Mouse (Mus musculus) embryonic facial prominence, embryonic 15.5 days (tissue): ENCODE measurements around the gene Maml2. TPM values are rescaled to one million over a fixed set of nuclear protein-coding genes. Genes with fewer than 3 reads are reported as not detected.

Experiments
- ATAC-seq: fragments of 200-750 bp; cut with Nextera tagmentation; 2 replicates; pipeline ENCODE4 v1.8.0; 2017; ENCODE audit warnings: low read depth, moderate TSS enrichment; ENCODE audit not compliant: insufficient number of reproducible peaks, low FRiP score, low TSS enrichment
- H3K27ac ChIP-seq: fragments of 300-500 bp; sonication (generic); replicated peaks from 2 replicates; pipeline ENCODE4 v1.5.1; 2015; ENCODE audit warnings: mild to moderate bottlenecking, inconsistent platforms
- H3K27me3 ChIP-seq: fragments of 300-500 bp; sonication (generic); 2 replicates; pipeline ENCODE4 v1.6.1; 2015; ENCODE audit warnings: inconsistent platforms
- H3K36me3 ChIP-seq: fragments of 300-500 bp; sonication (generic); 2 replicates; pipeline ENCODE4 v1.6.1; 2015; ENCODE audit warnings: mild to moderate bottlenecking, inconsistent platforms
- H3K4me1 ChIP-seq: fragments of 300-500 bp; sonication (generic); 2 replicates; pipeline ENCODE4 v1.6.1; 2015; ENCODE audit warnings: inconsistent platforms
- H3K4me2 ChIP-seq: fragments of 300-500 bp; sonication (generic); replicated peaks from 2 replicates; pipeline ENCODE4 v1.6.1; 2015; ENCODE audit warnings: mild to moderate bottlenecking, inconsistent platforms
- H3K4me3 ChIP-seq: fragments of 300-500 bp; sonication (generic); replicated peaks from 2 replicates; pipeline ENCODE4 v1.5.1; 2015; ENCODE audit warnings: mild to moderate bottlenecking, inconsistent platforms
- H3K9ac ChIP-seq: fragments of 300-500 bp; sonication (generic); 2 replicates; pipeline ENCODE4 v1.6.1; 2015; ENCODE audit warnings: inconsistent platforms
- H3K9me3 ChIP-seq: fragments of 300-500 bp; sonication (generic); replicated peaks from 2 replicates; pipeline ENCODE4 v1.6.1; 2016; ENCODE audit warnings: inconsistent platforms
- WGBS: fragments of 180-500 bp; shearing (Covaris S2); methylation state at CpG from one replicate; pipeline ENCODE4 v1.1.7; 2015; 5-methylcytosine and 5-hydroxymethylcytosine counted together
- polyA plus RNA-seq: library from polyadenylated mRNA; unstranded; fragments of >200 nt; fragmentation: Nextera tagmentation; extraction: Ambion mirVana; gene quantifications from 2 replicates; pipeline ENCODE4 v1.2.1, GENCODE M21; 2015

Gene Maml2
- polyA plus RNA-seq: 11.7 and 12.5 TPM in 2 replicates

GRCm38 (mm10) chr9:13297668-13298512, at the start of gene Maml2:
TSS of gene Maml2 (plus strand) at chr9:13297957.
- WGBS: under 1% methylated on average over 23 of the region's 23 CpGs
- no peaks in the 10 kb centered on the region for H3K27me3 ChIP-seq
- peak within 1 kb of the TSS; percentile 89 for H3K4me2 ChIP-seq
- peak within 1 kb of the TSS; percentile 68 for H3K27ac ChIP-seq
- peak within 1 kb of the TSS; percentile 55 for H3K4me3 ChIP-seq
- H3K9ac ChIP-seq: peak within 1 kb of the TSS; percentile 35
- peaks cover 50% of the 10 kb centered on the region for H3K4me1 ChIP-seq
- peak; percentile 71 for ATAC-seq
- H3K9me3 ChIP-seq: no peaks in the 10 kb centered on the region
- H3K36me3 ChIP-seq: no peaks in the 10 kb centered on the region

- no peaks in the 10 kb centered on the region for H3K27me3 ChIP-seq
- no peak overlapping the region for H3K4me2 ChIP-seq
- no peak for ATAC-seq
- 94% methylated on average over 4 of the region's 4 CpGs for WGBS
- H3K9me3 ChIP-seq: no peaks in the 10 kb centered on the region
- H3K4me3 ChIP-seq: no peak overlapping the region
- H3K27ac ChIP-seq: no peak overlapping the region
- no peak overlapping the region for H3K9ac ChIP-seq
- peaks cover 19% of the 10 kb centered on the region for H3K4me1 ChIP-seq
- H3K36me3 ChIP-seq: no peaks in the 10 kb centered on the region
Measured at GRCm38 (mm10) chr9:13248104-13248503, 49.7 kb upstream of the Maml2 start.

- Histone ChIP-seq H3K27me3 (no peaks in the 10 kb centered on the region), H3K9ac (no peak overlapping the region), H3K4me2 (no peak overlapping the region), H3K9me3 (no peaks in the 10 kb centered on the region), H3K4me3 (no peak overlapping the region), H3K27ac (no peak overlapping the region), H3K4me1 (peaks cover 7% of the 10 kb centered on the region; the same call in 1 of the 2 replicates), H3K36me3 (no peaks in the 10 kb centered on the region)
- 63% methylated on average over 2 of the region's 2 CpGs for WGBS
- no peak for ATAC-seq
Measured at GRCm38 (mm10) chr9:13251251-13251650, 46.5 kb upstream of the Maml2 start.

DNA sequence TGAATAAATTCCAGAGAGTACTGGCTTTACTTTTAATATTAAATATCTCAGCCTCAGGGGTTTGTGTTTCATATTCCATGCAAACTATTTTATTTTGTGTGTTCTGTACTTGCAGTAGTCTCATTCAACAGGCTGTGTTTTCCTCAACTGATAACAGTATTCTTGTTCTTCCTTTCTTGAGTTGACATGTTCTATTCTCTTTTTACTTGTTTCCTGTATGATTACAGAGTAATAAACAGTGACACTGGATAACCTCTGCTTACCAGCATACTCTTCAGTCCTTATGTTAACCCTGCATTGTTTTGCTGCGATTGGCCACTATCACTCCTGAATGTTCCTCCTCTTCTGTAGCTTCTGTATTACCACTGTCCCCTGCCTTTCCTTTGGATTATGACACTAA, 41.0 kb upstream of the Maml2 start:
- H3K9ac ChIP-seq: no peak overlapping the region
- no peak overlapping the region for H3K4me2 ChIP-seq
- no peak overlapping the region for H3K27ac ChIP-seq
- H3K4me1 ChIP-seq: no peaks in the 10 kb centered on the region
- no peaks in the 10 kb centered on the region for H3K36me3 ChIP-seq
- no peak overlapping the region for H3K4me3 ChIP-seq
- no peaks in the 10 kb centered on the region for H3K9me3 ChIP-seq
- WGBS: 96% methylated on average over 1 of the region's 1 CpGs
- no peak for ATAC-seq
- H3K27me3 ChIP-seq: no peaks in the 10 kb centered on the region

GRCm38 (mm10) chr9:13258173-13258572, 39.6 kb upstream of the Maml2 start:
- 90% methylated on average over 2 of the region's 2 CpGs for WGBS
- Histone ChIP-seq H3K4me1 (no peaks in the 10 kb centered on the region), H3K27ac (no peak overlapping the region), H3K9ac (no peak overlapping the region), H3K36me3 (no peaks in the 10 kb centered on the region), H3K4me2 (no peak overlapping the region), H3K9me3 (no peaks in the 10 kb centered on the region), H3K27me3 (no peaks in the 10 kb centered on the region), H3K4me3 (no peak overlapping the region)
- no peak for ATAC-seq

GRCm38 (mm10) chr9:13260980-13261379, 36.8 kb upstream of the Maml2 start:
- Histone ChIP-seq H3K4me1 (no peaks in the 10 kb centered on the region), H3K4me3 (no peak overlapping the region), H3K27me3 (no peaks in the 10 kb centered on the region), H3K36me3 (no peaks in the 10 kb centered on the region), H3K9me3 (no peaks in the 10 kb centered on the region), H3K27ac (no peak overlapping the region), H3K9ac (no peak overlapping the region), H3K4me2 (no peak overlapping the region)
- 83% methylated on average over 3 of the region's 3 CpGs for WGBS
- ATAC-seq: no peak

DNA sequence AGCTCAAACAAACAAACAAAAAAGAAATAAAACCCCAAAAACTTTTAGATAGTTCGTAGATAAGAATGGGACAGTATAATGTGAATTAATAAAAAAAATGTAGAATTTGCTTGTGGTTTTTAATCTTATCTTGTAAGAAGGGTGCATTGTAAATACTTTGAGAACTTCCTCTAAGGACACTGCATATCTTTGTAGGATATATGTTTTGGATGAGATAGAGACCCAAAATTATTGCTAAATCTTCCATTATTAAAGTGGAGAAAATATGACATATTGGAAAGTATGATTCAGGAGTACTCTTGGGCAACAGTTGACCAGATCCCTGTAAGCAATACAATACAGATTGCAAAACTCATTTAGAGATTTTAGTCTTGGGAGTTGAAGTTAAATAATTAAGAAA, 24.5 kb upstream of the Maml2 start:
- ATAC-seq: no peak
- no peaks in the 10 kb centered on the region for H3K27me3 ChIP-seq
- no peaks in the 10 kb centered on the region for H3K36me3 ChIP-seq
- no peak overlapping the region for H3K4me2 ChIP-seq
- no peaks in the 10 kb centered on the region for H3K9me3 ChIP-seq
- H3K9ac ChIP-seq: no peak overlapping the region
- no peaks in the 10 kb centered on the region for H3K4me1 ChIP-seq
- WGBS: 90% methylated on average over 1 of the region's 1 CpGs
- no peak overlapping the region for H3K27ac ChIP-seq
- no peak overlapping the region for H3K4me3 ChIP-seq

DNA sequence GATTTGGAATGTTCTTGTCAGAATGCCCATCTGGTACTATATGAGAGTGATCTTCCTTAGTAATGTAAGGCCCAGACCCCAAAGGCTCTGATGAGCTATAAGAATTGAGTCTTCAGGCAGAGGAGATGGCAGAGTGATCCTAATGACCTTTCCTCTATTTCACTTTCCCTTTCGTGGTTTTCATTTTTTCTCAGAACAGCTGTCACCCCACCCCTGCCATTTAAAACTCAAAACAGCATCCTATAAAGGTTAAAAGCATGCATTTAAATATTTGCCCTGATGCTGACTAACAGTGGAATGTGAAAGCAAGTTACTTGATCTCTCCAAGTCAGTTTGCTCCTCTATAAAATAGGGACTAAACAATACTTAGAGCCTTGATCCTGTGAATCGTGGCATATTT, 10.3 kb upstream of the Maml2 start:
- Histone ChIP-seq H3K9ac (no peak overlapping the region), H3K27ac (no peak overlapping the region), H3K4me1 (no peaks in the 10 kb centered on the region), H3K36me3 (no peaks in the 10 kb centered on the region), H3K27me3 (no peaks in the 10 kb centered on the region), H3K4me3 (no peak overlapping the region), H3K9me3 (no peaks in the 10 kb centered on the region), H3K4me2 (no peak overlapping the region)
- ATAC-seq: no peak
- WGBS: 53% methylated on average over 2 of the region's 2 CpGs

DNA sequence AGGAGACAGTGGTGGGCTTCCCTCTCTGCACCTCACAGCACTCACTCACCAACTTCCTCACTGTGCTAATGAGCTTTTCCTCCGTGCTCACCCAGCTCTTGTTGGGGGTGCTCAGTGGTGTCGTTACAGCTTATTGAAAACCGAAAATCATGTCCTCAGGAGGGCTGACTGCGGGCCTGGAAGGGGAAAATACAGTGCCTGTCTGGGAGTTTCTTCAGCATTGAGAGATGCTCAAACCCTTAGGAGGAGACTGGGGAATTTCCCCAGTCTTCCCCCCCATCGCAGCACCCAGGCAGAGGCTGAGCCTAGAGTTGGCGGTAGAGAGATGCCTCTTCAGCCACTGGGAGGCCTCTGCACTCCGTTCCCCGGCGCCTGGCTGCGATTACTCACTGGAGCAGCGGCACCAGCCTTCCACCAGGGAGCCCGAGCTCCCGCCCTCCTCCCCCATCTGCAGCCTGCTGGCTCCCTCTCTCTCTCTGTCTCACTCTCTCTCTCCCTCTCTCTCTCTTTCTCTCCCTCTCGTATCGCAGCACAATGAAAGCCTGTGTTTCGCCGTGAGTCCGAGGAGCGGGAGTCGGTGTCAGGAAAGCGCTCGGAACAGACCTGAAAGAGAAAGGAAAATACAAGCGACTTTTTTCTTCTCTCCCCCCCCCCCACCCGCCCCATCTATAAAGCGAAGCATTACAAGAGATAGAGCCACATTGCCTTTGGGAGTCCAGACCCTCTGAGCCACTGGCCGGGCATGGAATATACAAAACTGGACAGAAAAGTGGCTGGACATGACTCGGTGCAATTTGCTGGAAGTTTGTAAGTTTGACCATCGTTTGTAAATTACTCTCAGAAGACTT, 1.3 kb upstream of the Maml2 start:
- Histone ChIP-seq H3K4me2 (peak overlapping the region; percentile 89), H3K4me3 (peak overlapping the region; percentile 55), H3K36me3 (no peaks in the 10 kb centered on the region), H3K9me3 (no peaks in the 10 kb centered on the region), H3K4me1 (peaks cover 43% of the 10 kb centered on the region), H3K9ac (peak overlapping the region; percentile 35), H3K27ac (peak overlapping the region; percentile 68), H3K27me3 (no peaks in the 10 kb centered on the region)
- peak; percentile 91 for ATAC-seq
- WGBS: under 1% methylated on average over 28 of the region's 28 CpGs

DNA sequence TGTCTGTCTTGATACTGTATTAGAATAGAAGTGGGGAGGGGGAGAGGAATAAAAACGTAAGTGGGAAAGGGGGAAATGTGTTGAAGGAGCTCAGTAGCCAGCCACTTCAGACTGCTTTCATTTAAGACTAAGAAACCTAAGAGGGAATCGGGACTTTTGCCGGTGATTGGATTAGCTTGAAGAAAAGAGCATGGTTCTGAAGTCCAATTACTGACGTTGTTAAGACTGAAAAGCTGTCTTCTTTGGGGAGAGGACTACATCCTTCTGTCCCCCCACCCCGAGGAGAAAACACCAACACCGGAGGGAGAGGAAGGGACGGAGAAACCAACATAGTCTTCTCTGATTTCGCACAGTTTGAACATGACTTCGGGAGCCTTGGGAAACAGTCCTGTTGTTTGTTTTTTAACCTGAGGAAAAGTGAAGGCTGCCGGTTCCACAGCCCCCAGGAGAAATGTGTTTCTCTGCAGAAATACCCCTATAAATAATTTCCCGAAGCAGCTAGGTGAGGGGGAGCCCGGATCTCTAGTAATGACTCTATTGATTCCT, 562 bp upstream of the Maml2 start:
- Histone ChIP-seq H3K9me3 (no peaks in the 10 kb centered on the region), H3K27ac (peak overlapping the region; percentile 68), H3K27me3 (no peaks in the 10 kb centered on the region), H3K4me1 (peaks cover 47% of the 10 kb centered on the region), H3K4me3 (peak overlapping the region; percentile 55), H3K9ac (peak overlapping the region; percentile 35), H3K36me3 (no peaks in the 10 kb centered on the region), H3K4me2 (peak overlapping the region; percentile 89)
- WGBS: 0% methylated on average over 12 of the region's 12 CpGs
- no peak for ATAC-seq

- Histone ChIP-seq H3K4me1 (peaks cover 50% of the 10 kb centered on the region), H3K4me2 (peak overlapping the region; percentile 89), H3K9me3 (no peaks in the 10 kb centered on the region), H3K9ac (peak overlapping the region; percentile 35), H3K27ac (peak overlapping the region; percentile 68), H3K36me3 (no peaks in the 10 kb centered on the region), H3K4me3 (peak overlapping the region; percentile 55), H3K27me3 (no peaks in the 10 kb centered on the region)
- WGBS: 25% methylated on average over 9 of the region's 9 CpGs
- no peak for ATAC-seq
Measured at GRCm38 (mm10) chr9:13298513-13298878, 739 bp downstream of the Maml2 start.
